Mouse (Mus musculus) embryonic facial prominence, embryonic 14.5 days (tissue): ENCODE results near the gene 4930451I11Rik. TPM values are rescaled to one million over a fixed set of nuclear protein-coding genes. Genes with fewer than 3 reads are reported as not detected.
A peak's percentile ranks its signal among the peaks of the same experiment; 100 is the strongest.

Experiments
- ATAC-seq: fragments of 200-750 bp; cut with Nextera tagmentation; 2 replicates; pipeline ENCODE4 v1.8.0; 2017; ENCODE audit warnings: low read depth, moderate number of reproducible peaks, moderate TSS enrichment
- DNase-seq: peaks from one replicate; pipeline ENCODE4 v3.0.0-alpha.2; 2015; ENCODE audit warnings: low spot score
- H3K27ac ChIP-seq: fragments of 300-500 bp; sonication (generic); replicated peaks from 2 replicates; pipeline ENCODE4 v1.5.1; 2014; ENCODE audit warnings: low read depth, mild to moderate bottlenecking, low read length, moderate library complexity
- H3K27me3 ChIP-seq: fragments of 300-500 bp; sonication (generic); replicated peaks from 2 replicates; pipeline ENCODE4 v1.6.1; 2014; ENCODE audit warnings: low read length; ENCODE audit not compliant: control insufficient read depth, insufficient read depth
- H3K36me3 ChIP-seq: fragments of 300-500 bp; sonication (generic); 2 replicates; pipeline ENCODE4 v1.6.1; 2014; ENCODE audit warnings: low read length, mixed read lengths; ENCODE audit not compliant: control insufficient read depth, insufficient read depth
- H3K4me1 ChIP-seq: fragments of 300-500 bp; sonication (generic); 2 replicates; pipeline ENCODE4 v1.6.1; 2014; ENCODE audit warnings: antibody characterized with exemption, low read length; ENCODE audit not compliant: control insufficient read depth, insufficient read depth
- H3K4me2 ChIP-seq: fragments of 300-500 bp; sonication (generic); 2 replicates; pipeline ENCODE4 v1.6.1; 2014; ENCODE audit warnings: low read depth, mild to moderate bottlenecking, low read length, moderate library complexity, mixed read lengths
- H3K4me3 ChIP-seq: fragments of 300-500 bp; sonication (generic); 2 replicates; pipeline ENCODE4 v1.5.1; 2014; ENCODE audit warnings: low read depth, mild to moderate bottlenecking, low read length
- H3K9ac ChIP-seq: fragments of 300-500 bp; sonication (generic); 2 replicates; pipeline ENCODE4 v1.6.1; 2014; ENCODE audit warnings: low read depth, mild to moderate bottlenecking, low read length, moderate library complexity, mixed read lengths
- H3K9me3 ChIP-seq: fragments of 300-500 bp; sonication (generic); 2 replicates; pipeline ENCODE4 v1.6.1; 2016; ENCODE audit warnings: low read length; ENCODE audit not compliant: control insufficient read depth
- WGBS: fragments of 180-500 bp; shearing (Covaris S2); extraction: QIAGEN DNeasy Blood & Tissue Kit; methylation state at CpG from one replicate; pipeline ENCODE4 v1.1.7; 2014; 5-methylcytosine and 5-hydroxymethylcytosine counted together
- polyA plus RNA-seq: library from polyadenylated mRNA; unstranded; fragments of >200 nt; fragmentation: Nextera tagmentation; extraction: Ambion mirVana; gene quantifications from 2 replicates; pipeline ENCODE4 v1.2.1, GENCODE M21; 2014

The 4930451I11Rik gene
- polyA plus RNA-seq, 1 experiment from 2014 or later = not detected

GRCm38 (mm10) chr7:126794271-126794605 lies 37.2 kb downstream of the 4930451I11Rik start:
- no peaks in the 10 kb centered on the region for H3K27me3 ChIP-seq
- no peak overlapping the region for H3K4me2 ChIP-seq
- H3K4me1 ChIP-seq = peaks cover 11% of the 10 kb centered on the region
- H3K27ac ChIP-seq = no peak overlapping the region
- DNase-seq (no peak), ATAC-seq (no peak)
- H3K4me3 ChIP-seq = no peak overlapping the region
- no peaks in the 10 kb centered on the region for H3K9me3 ChIP-seq
- H3K36me3 ChIP-seq = peaks cover 45% of the 10 kb centered on the region
- no peak overlapping the region for H3K9ac ChIP-seq
- 72% methylated on average over 4 of the region's 4 CpGs for WGBS

- peaks cover 51% of the 10 kb centered on the region for H3K36me3 ChIP-seq
- no peak overlapping the region for H3K9ac ChIP-seq
- DNase-seq = no peak
- WGBS = 70% methylated on average over 4 of the region's 4 CpGs
- H3K9me3 ChIP-seq = no peaks in the 10 kb centered on the region
- H3K4me3 ChIP-seq = no peak overlapping the region
- no peak for ATAC-seq
- H3K27ac ChIP-seq = peak overlapping the region; percentile 96
- no peaks in the 10 kb centered on the region for H3K27me3 ChIP-seq
- peaks cover 11% of the 10 kb centered on the region for H3K4me1 ChIP-seq
- H3K4me2 ChIP-seq = no peak overlapping the region
Observed at GRCm38 (mm10) chr7:126793456-126794270, 37.8 kb downstream of the 4930451I11Rik start.

GRCm38 (mm10) chr7:126792721-126793443 lies 38.6 kb downstream of the 4930451I11Rik start:
- DNase-seq (no peak), ATAC-seq (no peak)
- peak overlapping the region; percentile 72 for H3K4me2 ChIP-seq
- peaks cover 11% of the 10 kb centered on the region for H3K4me1 ChIP-seq
- peaks cover 58% of the 10 kb centered on the region for H3K36me3 ChIP-seq
- WGBS = 29% methylated on average over 11 of the region's 11 CpGs
- H3K4me3 ChIP-seq = peak overlapping the region; percentile 74
- no peaks in the 10 kb centered on the region for H3K9me3 ChIP-seq
- H3K9ac ChIP-seq = peak overlapping the region; percentile 58
- no peaks in the 10 kb centered on the region for H3K27me3 ChIP-seq
- peak overlapping the region; percentile 96 for H3K27ac ChIP-seq

GRCm38 (mm10) chr7:126791851-126792720 lies 39.4 kb downstream of the 4930451I11Rik start, which contains the start of gene Ppp4c:
Gene Ppp4c (minus strand): TSS chr7:126792496.
- Histone ChIP-seq H3K27me3 (no peaks in the 10 kb centered on the region), H3K9me3 (no peaks in the 10 kb centered on the region), H3K4me2 (peak within 1 kb of the TSS; percentile 72), H3K4me1 (0 out of 2 replicates have a peak, but pooled peaks cover 7% of the 10 kb centered on the region), H3K4me3 (peak within 1 kb of the TSS; percentile 74), H3K36me3 (peaks cover 62% of the 10 kb centered on the region), H3K9ac (peak within 1 kb of the TSS; percentile 92), H3K27ac (peak within 1 kb of the TSS; percentile 96)
- under 1% methylated on average over 55 of the region's 83 CpGs for WGBS
- peak; percentile 99 for DNase-seq
- peak; percentile 95 for ATAC-seq

GRCm38 (mm10) chr7:126789141-126789540 lies 42.3 kb downstream of the 4930451I11Rik start:
- WGBS = 96% methylated on average over 4 of the region's 4 CpGs
- Histone ChIP-seq H3K36me3 (peaks cover 62% of the 10 kb centered on the region), H3K4me3 (no peak overlapping the region), H3K4me2 (no peak overlapping the region), H3K9ac (no peak overlapping the region), H3K27me3 (no peaks in the 10 kb centered on the region), H3K9me3 (no peaks in the 10 kb centered on the region), H3K27ac (no peak overlapping the region), H3K4me1 (0 out of 2 replicates have a peak, but pooled peaks cover 7% of the 10 kb centered on the region)
- ATAC-seq = no peak
- no peak for DNase-seq

GRCm38 (mm10) chr7:126786142-126786541 lies 45.3 kb downstream of the 4930451I11Rik start:
- DNase-seq = no peak
- H3K27ac ChIP-seq = no peak overlapping the region
- WGBS = 95% methylated on average over 14 of the region's 14 CpGs

GRCm38 (mm10) chr7:126785056-126785455 lies 46.4 kb downstream of the 4930451I11Rik start:
- no peak overlapping the region for H3K4me2 ChIP-seq
- WGBS = 85% methylated on average over 4 of the region's 4 CpGs
- ATAC-seq = no peak
- H3K27me3 ChIP-seq = no peaks in the 10 kb centered on the region
- no peak overlapping the region for H3K4me3 ChIP-seq
- peaks cover 63% of the 10 kb centered on the region for H3K36me3 ChIP-seq
- DNase-seq = no peak
- no peak overlapping the region for H3K27ac ChIP-seq
- H3K9me3 ChIP-seq = no peaks in the 10 kb centered on the region
- peaks cover 9% of the 10 kb centered on the region; the same call in 1 of the 2 replicates for H3K4me1 ChIP-seq
- H3K9ac ChIP-seq = no peak overlapping the region

More at GRCm38 (mm10) chr7:126786142-126786541, 45.3 kb downstream of the 4930451I11Rik start:
- H3K9me3 ChIP-seq = no peaks in the 10 kb centered on the region
- H3K36me3 ChIP-seq = peaks cover 63% of the 10 kb centered on the region
- no peaks in the 10 kb centered on the region for H3K27me3 ChIP-seq
- 0 out of 2 replicates have a peak, but pooled peaks cover 8% of the 10 kb centered on the region for H3K4me1 ChIP-seq
- no peak overlapping the region for H3K9ac ChIP-seq
- ATAC-seq = no peak
- no peak overlapping the region for H3K4me3 ChIP-seq
- H3K4me2 ChIP-seq = no peak overlapping the region

GRCm38 (mm10) chr7:126784469-126784868 lies 47.0 kb downstream of the 4930451I11Rik start:
- 82% methylated on average over 6 of the region's 7 CpGs for WGBS

More at GRCm38 (mm10) chr7:126784469-126784868, 47.0 kb downstream of the 4930451I11Rik start:
- H3K27ac ChIP-seq = no peak overlapping the region
- no peak overlapping the region for H3K4me3 ChIP-seq
- no peak for DNase-seq
- H3K36me3 ChIP-seq = peaks cover 59% of the 10 kb centered on the region
- no peaks in the 10 kb centered on the region for H3K27me3 ChIP-seq
- no peaks in the 10 kb centered on the region for H3K9me3 ChIP-seq
- ATAC-seq = no peak
- H3K4me2 ChIP-seq = no peak overlapping the region
- peaks cover 15% of the 10 kb centered on the region for H3K4me1 ChIP-seq
- no peak overlapping the region for H3K9ac ChIP-seq
